Mouse (Mus musculus): ENCODE data around the gene Cd79a. TPM values are rescaled to one million over a fixed set of nuclear protein-coding genes. Genes with fewer than 3 reads are reported as not detected.
A peak's percentile ranks its signal among the peaks of the same experiment; 100 is the strongest.

The Cd79a gene
- total RNA-seq, 2 experiments from 2014 or later, result 0.21 to 1.6 TPM

- DNase-seq, result no peak
Measured at GRCm38 (mm10) chr7:24918763-24919323, 21.7 kb downstream of the Cd79a start.

DNA sequence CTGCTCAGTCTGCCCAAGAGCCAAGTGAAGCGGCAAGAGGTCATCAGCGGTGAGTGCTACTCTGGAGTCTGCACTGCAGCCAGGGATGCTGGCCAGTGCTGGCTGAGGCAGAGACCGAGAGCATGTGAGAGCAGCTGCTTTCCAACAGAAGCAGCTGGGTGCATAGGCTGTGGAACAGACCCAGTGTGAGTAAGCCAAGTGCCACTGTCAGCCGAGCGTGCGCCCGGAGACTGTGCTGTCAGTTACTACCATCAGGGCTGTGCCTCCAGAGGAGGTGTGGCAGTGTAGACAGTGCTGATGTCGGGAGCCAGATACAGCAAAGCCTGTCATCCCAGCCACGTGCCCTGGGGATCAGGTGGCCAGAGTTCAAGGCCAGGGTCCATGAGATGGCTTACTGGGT, 22.5 kb downstream of the Cd79a start:
- DNase-seq, result peak; percentile 67

DNA sequence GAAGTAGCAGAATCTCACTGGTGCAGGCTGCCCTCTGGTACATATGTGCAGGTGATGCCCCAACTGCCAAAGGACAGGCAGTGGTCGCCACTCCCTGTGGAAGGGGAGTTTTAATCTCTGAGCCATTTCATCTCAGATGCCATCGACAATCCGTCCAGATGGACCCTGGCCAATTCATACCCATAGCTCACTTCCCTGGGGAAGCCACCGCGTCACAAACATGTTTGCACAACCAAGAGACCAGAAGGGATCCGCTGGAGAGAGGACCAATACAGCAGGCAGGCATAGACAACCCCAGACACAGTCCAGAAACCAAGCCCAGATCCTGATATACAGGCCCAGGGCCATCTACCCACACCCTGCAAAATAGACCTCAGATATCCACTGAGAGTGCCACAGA, 33.3 kb downstream of the Cd79a start:
- no peak for DNase-seq

DNA sequence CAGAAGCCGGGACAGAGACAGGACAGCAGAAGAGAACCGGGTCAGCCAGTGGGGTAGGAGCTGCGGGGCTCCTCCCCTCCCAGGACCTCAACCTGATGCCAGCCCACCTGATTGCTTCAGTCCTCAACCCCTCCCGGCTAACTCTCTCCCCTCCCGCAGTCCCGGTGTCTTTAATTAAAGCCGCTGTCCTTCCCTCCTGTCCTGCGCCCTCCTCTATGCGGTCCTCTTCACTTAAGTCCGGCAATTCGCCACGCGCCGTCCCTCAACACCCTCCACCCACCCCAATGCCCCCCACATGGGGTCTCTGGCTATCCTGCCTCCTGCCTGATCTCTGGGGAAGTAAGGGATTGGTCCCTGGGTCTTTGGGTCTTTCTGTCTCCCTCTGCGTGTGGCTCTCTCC, 34.5 kb downstream of the Cd79a start:
- DNase-seq, result no peak

DNA sequence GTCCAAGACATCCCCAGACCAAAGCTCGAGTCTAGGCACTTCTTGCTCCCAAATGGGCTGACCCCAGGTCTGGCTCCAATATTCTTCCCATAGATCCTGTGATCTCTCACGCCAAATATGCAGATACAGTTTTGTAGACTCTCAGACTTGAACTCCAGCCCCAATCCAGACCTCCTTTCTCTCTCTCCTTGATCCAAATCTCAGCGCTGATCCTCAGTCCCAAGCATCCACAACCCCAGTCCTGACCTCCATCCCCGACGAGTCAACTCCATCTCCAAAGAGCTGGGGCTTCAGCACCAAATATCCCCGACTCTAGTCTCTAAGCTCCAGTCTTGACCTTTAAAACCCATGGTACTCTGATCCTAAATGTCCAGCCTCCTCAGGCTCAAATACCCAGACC, 46.5 kb downstream of the Cd79a start:
- no peak for DNase-seq

GRCm38 (mm10) chr7:24944257-24944950, 47.2 kb downstream of the Cd79a start, which contains the start of gene Gm4881:
Gene Gm4881, minus strand, starts transcription at chr7:24944494.
- no peak for DNase-seq

GRCm38 (mm10) chr7:24947316-24948048, 50.3 kb downstream of the Cd79a start:
- no peak for DNase-seq

- DNase-seq, result no peak
Measured at GRCm38 (mm10) chr7:24948774-24949173, 51.6 kb downstream of the Cd79a start.

- peak; percentile 83 for DNase-seq
Measured at GRCm38 (mm10) chr7:24949958-24950623, 52.9 kb downstream of the Cd79a start.

Other genes with a start within 250 kb of the Cd79a start
- gene Tex101, start 220.7 kb upstream of the Cd79a start, total RNA-seq (2021), result not detected
- gene BC049730, start 188.1 kb upstream of the Cd79a start, total RNA-seq (2021), result not detected
- gene Gm4763, start 170.5 kb upstream of the Cd79a start, total RNA-seq (2021), result not detected
- gene Cd177, start 137.1 kb upstream of the Cd79a start, total RNA-seq (2021), result under 1 TPM in 1 of 2 experiments, not detected in 1; 0.77 TPM
- not detected for gene Ceacam10, start 120.2 kb upstream of the Cd79a start, total RNA-seq (2021)
- 1 to 10 TPM in 1 of 2 experiments, not detected in 1; 1.7 TPM for gene Gm9844, start 35.2 kb upstream of the Cd79a start, total RNA-seq (2021)
- gene Lypd4, start 27.4 kb upstream of the Cd79a start, total RNA-seq (2021), result not detected
- not detected for gene Dmrtc2, start 27.3 kb upstream of the Cd79a start, total RNA-seq (2021)
- 100 to 1,000 TPM; 680 to 704 TPM for gene Rps19, start 13.0 kb upstream of the Cd79a start, total RNA-seq (2021)
- gene Arhgef1, start 5.5 kb downstream of the Cd79a start, total RNA-seq (2021), result 10 to 100 TPM; 40.7 to 64.0 TPM
- not detected for gene Gm4881, start 47.1 kb downstream of the Cd79a start, total RNA-seq (2021)
- gene Rabac1, start 75.4 kb downstream of the Cd79a start, total RNA-seq (2021), result 100 to 1,000 TPM; 163 to 166 TPM
- gene Atp1a3, start 108.6 kb downstream of the Cd79a start, total RNA-seq (2021), result 1 to 10 TPM; 1.9 to 4.0 TPM
- 10 to 100 TPM in 1 of 2 experiments, 1 to 10 TPM in 1; 7.2 to 11.0 TPM for gene Grik5, start 175.0 kb downstream of the Cd79a start, total RNA-seq (2021)
- 1 to 10 TPM; 6.9 to 9.0 TPM for gene Zfp574, start 175.2 kb downstream of the Cd79a start, total RNA-seq (2021)

Data from gastrocnemius, postnatal 10 days (tissue).